Mouse (Mus musculus) E14TG2a.4 (cell line): ENCODE measurements around the gene Fgf3.

Experiments used
- H3K27me3 ChIP-seq: 2 replicates; pipeline ENCODE4 v1.6.1; 2014; ENCODE audit warnings: low read length, control low read depth; ENCODE audit not compliant: insufficient read depth
- H3K36me3 ChIP-seq: 2 replicates; pipeline ENCODE4 v1.6.1; 2014; ENCODE audit warnings: low read length, control low read depth; ENCODE audit not compliant: insufficient read depth
- H3K4me1 ChIP-seq: replicated peaks from 2 replicates; pipeline ENCODE4 v1.6.1; 2014; ENCODE audit warnings: low read depth, low read length, control low read depth
- H3K4me3 ChIP-seq: replicated peaks from 2 replicates; pipeline ENCODE4 v1.5.1; 2014; ENCODE audit warnings: mild to moderate bottlenecking, low read length
- H3K9me3 ChIP-seq: 2 replicates; pipeline ENCODE4 v1.6.1; 2014; ENCODE audit warnings: low read length, control low read depth
- CTCF ChIP-seq: conservative IDR thresholded peaks from 2 replicates; pipeline ENCODE4 v1.5.1; 2014; ENCODE audit warnings: low read length
- NANOG ChIP-seq: IDR thresholded peaks from 2 replicates; pipeline ENCODE4 v1.6.1; 2014; ENCODE audit warnings: borderline replicate concordance, low read length, mixed read lengths
- POU5F1 ChIP-seq: IDR thresholded peaks from 2 replicates; pipeline ENCODE4 v1.6.1; 2014; ENCODE audit warnings: low read length, borderline replicate concordance

The Fgf3 gene

DNA sequence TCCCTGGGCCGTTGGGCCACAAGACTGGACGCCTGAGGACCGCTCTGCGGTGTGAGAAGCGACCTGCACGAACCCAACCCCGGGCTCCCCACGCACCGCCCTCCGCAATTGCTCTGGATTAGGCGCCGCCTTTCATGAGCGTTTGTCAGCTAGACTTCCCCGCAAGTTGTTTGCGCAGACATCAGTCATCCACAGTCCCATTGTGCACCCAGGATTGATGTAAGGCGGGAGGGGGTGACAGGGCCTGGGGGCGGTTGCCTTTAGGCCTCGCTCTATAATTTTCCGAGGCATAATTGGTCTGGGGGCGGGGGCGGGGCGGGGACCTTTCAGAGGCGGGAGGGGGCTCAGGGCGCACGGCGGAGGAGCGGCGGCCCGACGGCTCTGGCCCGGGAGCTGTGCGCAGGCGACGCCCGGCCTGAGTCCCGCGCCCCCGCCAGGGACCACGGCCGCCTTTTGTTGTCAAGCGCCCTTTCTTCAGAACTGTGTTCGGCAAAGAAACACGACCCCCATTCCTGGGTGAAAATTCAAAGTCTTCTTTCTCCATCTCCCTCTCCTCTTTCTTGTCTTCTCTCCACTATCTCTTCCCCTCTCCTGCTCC lies at the start of gene Fgf3:
Fgf3 (plus strand) TSS at position 193 of the 598 bp plus-strand sequence.
- Histone ChIP-seq H3K27me3 (peaks cover 83% of the 10 kb centered on the region), H3K36me3 (0 out of 2 replicates have a peak, but pooled peaks cover 2% of the 10 kb centered on the region), H3K9me3 (no peaks in the 10 kb centered on the region), H3K4me1 (peaks cover 63% of the 10 kb centered on the region), H3K4me3 (peak within 1 kb of the TSS; percentile 79)
- TF ChIP-seq NANOG (no peak), CTCF (no peak), POU5F1 (no peak)

GRCm38 (mm10) chr7:144788631-144789030 lies 49.3 kb upstream of the Fgf3 start:
- Histone ChIP-seq H3K36me3 (no peaks in the 10 kb centered on the region), H3K4me1 (peaks cover 18% of the 10 kb centered on the region), H3K9me3 (no peaks in the 10 kb centered on the region), H3K4me3 (no peak overlapping the region), H3K27me3 (peaks cover 38% of the 10 kb centered on the region)
- TF ChIP-seq NANOG (no peak), POU5F1 (no peak), CTCF (no peak)

GRCm38 (mm10) chr7:144789601-144790556 lies 48.0 kb upstream of the Fgf3 start:
- Histone ChIP-seq H3K36me3 (no peaks in the 10 kb centered on the region), H3K27me3 (peaks cover 44% of the 10 kb centered on the region), H3K4me1 (peaks cover 19% of the 10 kb centered on the region), H3K4me3 (no peak overlapping the region), H3K9me3 (no peaks in the 10 kb centered on the region)
- TF ChIP-seq NANOG: no peak
- TF ChIP-seq CTCF: peak; percentile 29
- TF ChIP-seq POU5F1: no peak

DNA sequence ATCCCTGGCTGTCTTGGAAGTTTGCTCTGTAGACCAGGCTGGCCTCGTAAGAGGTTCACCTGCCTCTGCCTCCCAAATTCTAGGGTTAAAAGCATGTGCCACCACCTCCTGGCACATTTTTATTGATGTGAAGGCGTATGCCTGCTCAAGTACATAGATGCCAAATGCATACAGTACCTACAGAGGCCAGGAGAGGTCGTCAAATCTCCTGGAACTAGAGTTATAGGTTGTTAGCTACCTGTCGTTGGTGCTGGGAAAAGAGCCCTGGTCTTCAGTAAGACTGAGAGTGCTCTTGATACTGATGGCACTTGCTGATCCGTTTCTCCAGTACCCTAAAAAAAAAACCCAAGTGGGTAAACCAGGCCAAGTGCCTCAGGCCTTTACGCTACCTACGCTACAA lies 46.5 kb upstream of the Fgf3 start:
- Histone ChIP-seq H3K27me3 (peaks cover 41% of the 10 kb centered on the region), H3K4me3 (no peak overlapping the region), H3K36me3 (no peaks in the 10 kb centered on the region), H3K4me1 (peaks cover 19% of the 10 kb centered on the region), H3K9me3 (no peaks in the 10 kb centered on the region)
- TF ChIP-seq CTCF (peak; percentile 25; the same call in 1 of the 2 replicates), NANOG (no peak)

DNA sequence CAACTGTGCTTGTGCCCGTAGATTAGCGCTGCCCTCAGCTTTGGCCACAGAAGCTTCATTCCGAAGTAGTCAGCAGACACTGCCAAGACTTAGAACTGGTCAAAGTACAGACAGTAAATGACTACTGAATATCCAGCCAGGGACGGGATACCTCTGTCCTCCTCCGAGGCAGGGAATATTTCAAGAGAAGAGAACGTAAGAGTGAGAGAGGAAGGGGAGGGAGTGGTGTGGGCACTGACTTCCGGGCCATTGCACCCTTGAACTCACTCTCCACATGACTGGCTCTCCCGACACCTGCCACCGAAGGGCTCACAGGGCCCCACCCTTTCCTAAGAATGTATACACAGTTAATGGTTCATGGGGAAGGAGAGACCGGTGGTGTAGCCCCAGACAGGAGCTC lies 44.6 kb upstream of the Fgf3 start:
- Histone ChIP-seq H3K4me1 (peaks cover 23% of the 10 kb centered on the region), H3K9me3 (no peaks in the 10 kb centered on the region), H3K27me3 (peaks cover 25% of the 10 kb centered on the region), H3K4me3 (no peak overlapping the region), H3K36me3 (no peaks in the 10 kb centered on the region)
- TF ChIP-seq NANOG: no peak
- TF ChIP-seq POU5F1: no peak
- no peak for TF ChIP-seq CTCF

DNA sequence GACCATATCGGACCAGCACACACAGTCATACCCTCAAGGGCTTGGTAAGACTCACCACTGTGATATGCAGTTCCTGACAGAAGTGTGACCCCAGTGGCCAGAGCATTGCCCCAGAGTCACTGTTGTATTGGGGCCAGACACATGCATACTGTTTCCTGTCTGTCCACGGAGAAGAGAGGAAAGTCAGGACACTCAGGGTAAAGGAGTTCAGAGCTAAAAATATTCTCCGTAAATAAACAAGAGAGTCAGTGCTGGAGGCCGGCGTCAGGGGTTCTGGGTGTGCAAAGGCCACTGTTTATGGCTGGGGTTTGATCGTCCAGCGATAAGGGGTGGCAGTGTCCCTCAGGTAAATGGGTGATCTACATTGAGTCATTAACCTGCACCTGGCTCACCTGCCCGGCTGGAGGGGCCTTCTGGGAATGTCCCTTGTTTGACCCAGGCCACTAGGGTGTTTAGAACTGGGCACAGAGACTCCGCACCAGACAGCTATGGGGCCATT lies 41.9 kb upstream of the Fgf3 start:
- TF ChIP-seq CTCF: no peak
- TF ChIP-seq POU5F1: no peak
- TF ChIP-seq NANOG: no peak
- Histone ChIP-seq H3K4me3 (no peak overlapping the region), H3K4me1 (peaks cover 15% of the 10 kb centered on the region; the same call in 1 of the 2 replicates), H3K9me3 (no peaks in the 10 kb centered on the region), H3K36me3 (no peaks in the 10 kb centered on the region), H3K27me3 (peaks cover 33% of the 10 kb centered on the region)

GRCm38 (mm10) chr7:144796986-144797735 lies 40.7 kb upstream of the Fgf3 start:
- H3K36me3 ChIP-seq: no peaks in the 10 kb centered on the region
- H3K4me1 ChIP-seq: peaks cover 11% of the 10 kb centered on the region; the same call in 1 of the 2 replicates
- TF ChIP-seq NANOG (no peak), POU5F1 (no peak), CTCF (no peak)
- no peaks in the 10 kb centered on the region for H3K9me3 ChIP-seq
- H3K27me3 ChIP-seq: peaks cover 44% of the 10 kb centered on the region
- H3K4me3 ChIP-seq: no peak overlapping the region

DNA sequence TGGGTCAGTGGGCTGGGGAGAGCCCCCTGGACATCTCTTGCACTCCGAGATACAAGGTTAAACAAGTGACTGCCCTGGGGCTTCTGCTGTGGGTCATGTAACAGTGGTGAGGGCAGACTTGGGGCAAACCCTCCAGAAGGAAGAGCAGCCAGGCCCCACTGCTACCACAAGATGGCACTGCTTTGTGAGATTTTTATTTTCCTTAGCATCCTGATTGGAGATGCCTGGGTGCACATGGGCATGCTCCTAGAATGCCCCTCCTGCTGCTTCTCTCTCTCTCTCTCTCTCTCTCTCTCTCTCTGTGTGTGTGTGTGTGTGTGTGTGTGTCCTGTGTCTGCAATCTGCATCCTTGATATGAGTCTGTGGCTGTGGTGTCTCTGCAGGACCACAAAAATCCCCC lies 39.4 kb upstream of the Fgf3 start:
- H3K36me3 ChIP-seq: no peaks in the 10 kb centered on the region
- peaks cover 55% of the 10 kb centered on the region for H3K27me3 ChIP-seq
- TF ChIP-seq CTCF (peak; percentile 48), NANOG (no peak)
- H3K9me3 ChIP-seq: no peaks in the 10 kb centered on the region
- H3K4me1 ChIP-seq: peaks cover 7% of the 10 kb centered on the region; the same call in 1 of the 2 replicates
- no peak overlapping the region for H3K4me3 ChIP-seq
